ENCODE assay signal across 8 mouse cellular contexts in the genomic region with DNA sequence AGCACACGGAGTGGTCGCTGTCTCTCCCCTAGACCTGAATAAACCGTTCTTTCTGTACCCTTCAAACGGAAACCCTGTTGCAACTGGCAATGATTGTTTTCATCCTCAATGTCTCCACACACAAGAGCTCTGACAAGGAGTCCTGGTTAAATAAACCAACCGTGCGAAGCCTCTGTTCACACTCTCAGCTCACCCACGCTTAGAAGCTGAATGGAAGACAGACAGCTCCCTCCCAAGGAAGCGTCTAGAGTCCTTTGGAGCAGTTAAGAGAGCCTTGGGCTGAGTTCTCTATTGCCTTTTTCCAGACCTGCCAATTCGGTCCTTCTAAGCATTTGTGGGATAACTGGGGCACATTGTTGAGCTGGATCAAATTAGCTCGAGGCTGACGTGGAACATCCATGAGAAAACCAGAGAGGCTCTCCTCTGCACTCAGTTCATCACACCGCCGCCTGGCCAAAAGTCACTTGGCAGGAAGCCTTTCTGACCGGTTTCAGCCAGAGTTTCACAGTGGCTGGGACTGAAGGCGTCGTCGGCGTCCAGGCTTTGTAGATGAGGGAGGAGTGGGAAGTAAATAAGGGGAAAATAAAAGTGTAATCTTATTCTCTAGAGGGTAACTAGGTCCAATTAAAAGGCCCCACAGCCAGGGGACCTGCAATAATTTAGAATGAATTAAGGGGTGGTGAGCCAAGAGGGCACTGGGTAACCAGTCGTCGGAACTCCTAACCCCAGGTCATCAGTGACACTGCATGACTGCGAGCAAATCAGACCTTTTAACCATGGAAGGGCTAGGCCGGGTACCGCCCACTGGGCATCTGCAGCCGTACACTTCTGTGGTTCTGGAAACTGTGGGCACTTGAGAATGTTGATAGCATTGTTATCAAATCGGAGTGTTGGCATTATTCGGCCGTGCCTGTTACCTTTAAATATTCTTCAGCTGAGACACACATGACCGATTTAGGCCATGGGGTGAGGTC.
DNase-seq lines count a peak whose midpoint lies in the region; ATAC-seq lines count a peak whose summit lies in the region.

No protein-coding gene starts in this region.

- DNase-seq in adrenal gland, adult 2 months = peak; percentile 77
- DNase-seq in adrenal gland, adult 18-20 months (ENCODE audit: low spot score in 2 of 2) = no peak
- peak; percentile 86 for DNase-seq in heart, postnatal 4 days
- peak; percentile 81 to 86 for DNase-seq in lung, adult 18-20 months
- DNase-seq in forebrain, embryonic 11.5 days (ENCODE audit: low spot score) = no peak
- no peak for DNase-seq in embryo, embryonic 10.5 days (ENCODE audit: low spot score)

- no peak overlapping the region; the same call in 1 of the 2 replicates for H3K9ac ChIP-seq in embryonic facial prominence, embryonic 15.5 days
- no peak overlapping the region for H3K9ac ChIP-seq in forebrain, embryonic 11.5 days (ENCODE audit: low read length)

- H3K27ac ChIP-seq in embryonic facial prominence, embryonic 15.5 days (replicated peaks) = 0 out of 2 replicates have a peak overlapping the region, but pooled peaks have one; percentile 39
- no peak overlapping the region for H3K27ac ChIP-seq in forebrain, embryonic 11.5 days (ENCODE audit: low read depth, low read length)

- ATAC-seq in embryonic facial prominence, embryonic 15.5 days (ENCODE audit: insufficient number of reproducible peaks, low FRiP score, low TSS enrichment, low read depth) = peak; percentile 52; the same call in 1 of the 2 replicates
- no peak for ATAC-seq in activated CD4-positive, CD25-positive, alpha-beta regulatory T cell, adult 4 months
- no peak for ATAC-seq in forebrain, embryonic 11.5 days (replicated peaks; ENCODE audit: low FRiP score)

- no peak overlapping the region for H3K4me2 ChIP-seq in embryonic facial prominence, embryonic 15.5 days (replicated peaks)
- no peak overlapping the region for H3K4me2 ChIP-seq in forebrain, embryonic 11.5 days (ENCODE audit: low read depth, low read length, severe bottlenecking)

- no peaks in the 10 kb centered on the region for H3K9me3 ChIP-seq in embryonic facial prominence, embryonic 15.5 days (replicated peaks)
- no peaks in the 10 kb centered on the region for H3K9me3 ChIP-seq in forebrain, embryonic 11.5 days (ENCODE audit: control insufficient read depth, low read length)

- H3K4me1 ChIP-seq in embryonic facial prominence, embryonic 15.5 days = peaks cover 38% of the 10 kb centered on the region
- H3K4me1 ChIP-seq in forebrain, embryonic 11.5 days (replicated peaks; ENCODE audit: control insufficient read depth, insufficient read depth, low read length) = no peaks in the 10 kb centered on the region

- no peaks in the 10 kb centered on the region for H3K36me3 ChIP-seq in embryonic facial prominence, embryonic 15.5 days
- H3K36me3 ChIP-seq in forebrain, embryonic 11.5 days (ENCODE audit: control insufficient read depth, insufficient read depth, low read length) = no peaks in the 10 kb centered on the region

- no peaks in the 10 kb centered on the region for H3K27me3 ChIP-seq in embryonic facial prominence, embryonic 15.5 days
- H3K27me3 ChIP-seq in forebrain, embryonic 11.5 days (ENCODE audit: control insufficient read depth, insufficient read depth, low read length) = no peaks in the 10 kb centered on the region

- 64% methylated on average over 28 of the region's 28 CpGs for WGBS in embryonic facial prominence, embryonic 15.5 days
- 81% methylated on average over 28 of the region's 28 CpGs for WGBS in forebrain, embryonic 11.5 days

- no peak overlapping the region for H3K4me3 ChIP-seq in embryonic facial prominence, embryonic 15.5 days (replicated peaks)
- no peak overlapping the region for H3K4me3 ChIP-seq in forebrain, embryonic 11.5 days (ENCODE audit: low read depth, low read length)

Comparison
In these comparisons a context has a peak if more than half of its experiments do, and no peak if none do; other contexts are left out.
1. DNase-seq: peak in adrenal gland, adult 2 months (single experiment), heart, postnatal 4 days (single experiment) and lung, adult 18-20 months (2 of 2); none in adrenal gland, adult 18-20 months (0 of 2), forebrain, embryonic 11.5 days (single experiment) and embryo, embryonic 10.5 days (single experiment).